Comparison of ENCODE assay signal across 11 mouse cellular contexts in genomic region chr12:28906809-28907297, GRCm38 (mm10).
A peak's percentile ranks its signal among the peaks of the same experiment; 100 is the strongest.
DNase-seq lines count a peak whose midpoint lies in the region; ATAC-seq lines count a peak whose summit lies in the region.
"Had no signal": no experiment of that assay in that cellular context is flagged by ENCODE, and none has a peak within 500 bp of the region (broad histone marks: within the 10 kb centered on the region; RNA-seq: fewer than 3 reads in every experiment).

No protein-coding gene starts in this region.

- H3K9me3 ChIP-seq in kidney, embryonic 14.5 days (ENCODE audit: control insufficient read depth, low read length): no peaks in the 10 kb centered on the region
- no peaks in the 10 kb centered on the region for H3K9me3 ChIP-seq in forebrain, embryonic 12.5 days
- H3K9me3 ChIP-seq in limb, embryonic 10.5 days (replicated peaks): no peaks in the 10 kb centered on the region

- no peaks in the 10 kb centered on the region for H3K36me3 ChIP-seq in kidney, embryonic 14.5 days (ENCODE audit: control insufficient read depth, insufficient read depth, low read length)
- no peaks in the 10 kb centered on the region for H3K36me3 ChIP-seq in forebrain, embryonic 12.5 days (replicated peaks)
- H3K36me3 ChIP-seq in limb, embryonic 10.5 days: no peaks in the 10 kb centered on the region

- no peaks in the 10 kb centered on the region for H3K27me3 ChIP-seq in kidney, embryonic 14.5 days (ENCODE audit: control insufficient read depth, insufficient read depth, low read length)
- H3K27me3 ChIP-seq in forebrain, embryonic 12.5 days: no peaks in the 10 kb centered on the region
- peaks cover 7% of the 10 kb centered on the region; the same call in 1 of the 2 replicates for H3K27me3 ChIP-seq in limb, embryonic 10.5 days (ENCODE audit: low read depth, poor library complexity, severe bottlenecking)

- DNase-seq in kidney, adult 11 months: no peak
- DNase-seq in limb, embryonic 10.5 days (ENCODE audit: low spot score): peak; percentile 30
- peak; percentile 62 for DNase-seq in retina, embryonic 14.5 days (ENCODE audit: low spot score)
- no peak for DNase-seq in cerebellum, adult 9-10 months
- no peak for DNase-seq in layer of hippocampus, postnatal 14 days (ENCODE audit: low spot score in 2 of 2)
- DNase-seq: gastrocnemius, adult 2 months; kidney, adult 9 months had no signal

- H3K27ac ChIP-seq in kidney, embryonic 14.5 days (ENCODE audit: low read depth, low read length): no peak overlapping the region; the same call in 1 of the 2 replicates
- H3K27ac ChIP-seq in forebrain, embryonic 12.5 days: peak overlapping the region; percentile 68
- H3K27ac ChIP-seq in limb, embryonic 10.5 days: no peak overlapping the region
- H3K27ac ChIP-seq: gastrocnemius, adult 2 months; liver, embryonic 14.5 days had no signal

- peak; percentile 54; the same call in 1 of the 2 replicates for ATAC-seq in kidney, embryonic 14.5 days (ENCODE audit: low FRiP score, low TSS enrichment)
- ATAC-seq in forebrain, embryonic 12.5 days (ENCODE audit: low FRiP score): peak; percentile 56; the same call in 1 of the 2 replicates
- ATAC-seq in megakaryocyte, adult 5-6 weeks (ENCODE audit: poor library complexity, severe bottlenecking): no peak

- no peak overlapping the region for H3K9ac ChIP-seq in kidney, embryonic 14.5 days (ENCODE audit: low read depth, low read length)
- no peak overlapping the region for H3K9ac ChIP-seq in forebrain, embryonic 12.5 days
- H3K9ac ChIP-seq: liver, embryonic 14.5 days had no signal

- peaks cover 14% of the 10 kb centered on the region for H3K4me1 ChIP-seq in kidney, embryonic 14.5 days (ENCODE audit: control insufficient read depth, insufficient read depth, low read length)
- peaks cover 23% of the 10 kb centered on the region for H3K4me1 ChIP-seq in forebrain, embryonic 12.5 days
- peaks cover 43% of the 10 kb centered on the region for H3K4me1 ChIP-seq in limb, embryonic 10.5 days

- H3K4me3 ChIP-seq in kidney, embryonic 14.5 days (ENCODE audit: low read length): no peak overlapping the region
- no peak overlapping the region for H3K4me3 ChIP-seq in forebrain, embryonic 12.5 days (replicated peaks)
- H3K4me3 ChIP-seq in limb, embryonic 10.5 days: no peak overlapping the region
- H3K4me3 ChIP-seq: gastrocnemius, adult 2 months had no signal

- H3K4me2 ChIP-seq in kidney, embryonic 14.5 days (replicated peaks; ENCODE audit: low read depth, low read length): no peak overlapping the region; the same call in 1 of the 2 replicates
- peak overlapping the region; percentile 21 for H3K4me2 ChIP-seq in forebrain, embryonic 12.5 days

- 11% methylated on average over 7 of the region's 7 CpGs for WGBS in kidney, embryonic 14.5 days
- WGBS in forebrain, embryonic 12.5 days: 20% methylated on average over 7 of the region's 7 CpGs
- WGBS in limb, embryonic 10.5 days: 29% methylated on average over 7 of the region's 7 CpGs

Comparison
In these comparisons a context has a peak if more than half of its experiments do, and no peak if none do; other contexts are left out.
1. DNase-seq: peak in limb, embryonic 10.5 days (single experiment) and retina, embryonic 14.5 days (single experiment); none in kidney, adult 11 months (single experiment), cerebellum, adult 9-10 months (single experiment) and layer of hippocampus, postnatal 14 days (0 of 2).